Mouse (Mus musculus) limb, embryonic 13.5 days (tissue): ENCODE results near the gene Akt3. TPM values are rescaled to one million over a fixed set of nuclear protein-coding genes. Genes with fewer than 3 reads are reported as not detected.

ENCODE experiments used
- ATAC-seq: fragments of 200-750 bp; cut with Nextera tagmentation; 2 replicates; pipeline ENCODE4 v1.8.0; 2017; ENCODE audit warnings: low read depth, moderate number of reproducible peaks, moderate TSS enrichment; ENCODE audit not compliant: low FRiP score
- H3K27ac ChIP-seq: fragments of 300-500 bp; sonication (generic); 2 replicates; pipeline ENCODE4 v1.5.1; 2015; ENCODE audit warnings: inconsistent platforms, mild to moderate bottlenecking, moderate library complexity
- H3K27me3 ChIP-seq: fragments of 300-500 bp; sonication (generic); 2 replicates; pipeline ENCODE4 v1.6.1; 2015; ENCODE audit warnings: mild to moderate bottlenecking, inconsistent platforms
- H3K36me3 ChIP-seq: fragments of 300-500 bp; sonication (generic); 2 replicates; pipeline ENCODE4 v1.6.1; 2015; ENCODE audit warnings: inconsistent platforms, mild to moderate bottlenecking, moderate library complexity
- H3K4me1 ChIP-seq: fragments of 300-500 bp; sonication (generic); 2 replicates; pipeline ENCODE4 v1.6.1; 2015; ENCODE audit warnings: inconsistent platforms
- H3K4me2 ChIP-seq: fragments of 300-500 bp; sonication (generic); replicated peaks from 2 replicates; pipeline ENCODE4 v1.6.1; 2015; ENCODE audit warnings: inconsistent platforms, mild to moderate bottlenecking, moderate library complexity
- H3K4me3 ChIP-seq: fragments of 300-500 bp; sonication (generic); 2 replicates; pipeline ENCODE4 v1.5.1; 2015; ENCODE audit warnings: moderate library complexity, mild to moderate bottlenecking, inconsistent platforms
- H3K9ac ChIP-seq: fragments of 300-500 bp; sonication (generic); 2 replicates; pipeline ENCODE4 v1.6.1; 2015; ENCODE audit warnings: mild to moderate bottlenecking, inconsistent platforms
- H3K9me3 ChIP-seq: fragments of 300-500 bp; sonication (generic); 2 replicates; pipeline ENCODE4 v1.6.1; 2016; ENCODE audit warnings: inconsistent platforms
- whole genome bisulfite sequencing: fragments of 180-500 bp; shearing (Covaris S2); methylation state at CpG from one replicate; pipeline ENCODE4 v1.1.7; 2015; 5-methylcytosine and 5-hydroxymethylcytosine counted together
- polyA plus RNA-seq: library from polyadenylated mRNA; unstranded; fragments of >200 nt; fragmentation: Nextera tagmentation; extraction: Ambion mirVana; gene quantifications from 2 replicates; pipeline ENCODE4 v1.2.1, GENCODE M21; 2015

Akt3 gene
- polyA plus RNA-seq, 1 experiment from 2014 or later, result 7.1 TPM

DNA sequence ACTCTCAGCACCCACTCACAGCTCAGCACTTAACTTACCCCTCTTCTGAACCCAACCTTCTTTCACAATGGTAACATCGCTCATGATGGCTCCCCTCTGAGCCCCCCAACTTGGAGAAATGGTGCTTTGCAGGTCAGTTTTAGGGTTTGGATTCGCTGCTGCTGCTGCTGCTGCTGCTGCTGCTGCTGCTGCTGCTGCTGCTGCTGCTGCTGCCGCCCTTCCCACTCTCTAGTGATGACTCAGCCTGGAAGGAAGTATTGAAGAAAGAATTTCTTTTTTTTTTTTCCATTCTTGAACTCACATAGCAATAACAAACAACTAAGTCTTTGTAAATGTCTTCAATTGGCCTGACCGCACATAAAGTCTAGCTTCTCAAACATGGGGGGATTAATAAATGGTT, 9.4 kb downstream of the Akt3 start:
- 69% methylated on average over 4 of the region's 4 CpGs for WGBS
- ATAC-seq, result no peak
- no peak overlapping the region for H3K9ac ChIP-seq
- no peak overlapping the region for H3K4me2 ChIP-seq
- H3K27ac ChIP-seq, result no peak overlapping the region
- peaks cover 7% of the 10 kb centered on the region; the same call in 1 of the 2 replicates for H3K36me3 ChIP-seq
- no peaks in the 10 kb centered on the region for H3K9me3 ChIP-seq
- H3K4me1 ChIP-seq, result peaks cover 3% of the 10 kb centered on the region; the same call in 1 of the 2 replicates
- H3K4me3 ChIP-seq, result no peak overlapping the region
- H3K27me3 ChIP-seq, result no peaks in the 10 kb centered on the region

GRCm38 (mm10) chr1:177238368-177238767, 19.6 kb downstream of the Akt3 start:
- no peak overlapping the region for H3K4me3 ChIP-seq
- H3K9ac ChIP-seq, result no peak overlapping the region
- WGBS, result 75% methylated on average over 2 of the region's 2 CpGs
- H3K4me2 ChIP-seq, result no peak overlapping the region
- H3K4me1 ChIP-seq, result no peaks in the 10 kb centered on the region
- no peak overlapping the region for H3K27ac ChIP-seq
- H3K36me3 ChIP-seq, result no peaks in the 10 kb centered on the region
- no peak for ATAC-seq
- no peaks in the 10 kb centered on the region for H3K9me3 ChIP-seq
- no peaks in the 10 kb centered on the region for H3K27me3 ChIP-seq

DNA sequence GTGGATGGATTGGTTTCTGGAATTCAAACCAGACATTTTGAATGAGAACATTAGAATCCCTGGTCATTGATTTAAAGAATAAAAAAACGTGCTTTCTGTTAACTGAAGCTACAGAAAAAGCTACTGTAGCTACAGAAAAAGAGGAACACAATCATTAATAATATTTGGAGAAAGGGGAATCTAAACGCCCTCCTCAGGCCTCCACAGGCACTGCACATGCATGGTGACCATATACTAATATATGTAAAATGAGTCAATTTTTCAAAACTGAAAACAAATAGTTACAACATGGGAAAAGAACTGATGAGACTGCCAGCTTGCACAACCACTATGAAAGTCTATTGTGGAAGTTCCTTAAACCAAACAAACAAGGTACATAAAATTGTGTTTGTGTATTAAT, 21.3 kb downstream of the Akt3 start:
- no peaks in the 10 kb centered on the region for H3K36me3 ChIP-seq
- H3K9me3 ChIP-seq, result no peaks in the 10 kb centered on the region
- H3K27ac ChIP-seq, result no peak overlapping the region
- 82% methylated on average over 2 of the region's 2 CpGs for WGBS
- H3K4me2 ChIP-seq, result no peak overlapping the region
- no peak for ATAC-seq
- H3K9ac ChIP-seq, result no peak overlapping the region
- H3K27me3 ChIP-seq, result no peaks in the 10 kb centered on the region
- H3K4me1 ChIP-seq, result no peaks in the 10 kb centered on the region
- no peak overlapping the region for H3K4me3 ChIP-seq

DNA sequence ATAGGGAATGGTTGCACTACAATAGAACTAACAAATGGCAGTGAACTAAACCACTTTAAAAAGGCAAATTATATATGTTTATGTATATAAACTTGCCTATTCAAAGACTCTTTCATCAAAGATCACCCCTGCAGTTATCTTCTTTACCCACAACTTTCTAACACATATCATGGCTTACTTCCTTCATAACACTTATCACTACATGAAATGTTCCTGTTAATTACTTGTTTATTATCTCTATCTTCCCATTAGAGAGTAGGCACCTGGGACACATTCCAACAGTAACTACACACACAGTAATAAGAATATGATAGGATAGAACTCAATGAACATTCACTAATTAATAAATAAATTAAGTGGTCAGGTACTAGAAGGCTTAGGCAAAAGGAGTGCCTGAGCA, 21.8 kb downstream of the Akt3 start:
- H3K27me3 ChIP-seq, result no peaks in the 10 kb centered on the region
- H3K27ac ChIP-seq, result no peak overlapping the region
- ATAC-seq, result no peak
- no peak overlapping the region for H3K4me2 ChIP-seq
- no peaks in the 10 kb centered on the region for H3K36me3 ChIP-seq
- no peaks in the 10 kb centered on the region for H3K4me1 ChIP-seq
- H3K9ac ChIP-seq, result no peak overlapping the region
- no peaks in the 10 kb centered on the region for H3K9me3 ChIP-seq
- H3K4me3 ChIP-seq, result no peak overlapping the region

DNA sequence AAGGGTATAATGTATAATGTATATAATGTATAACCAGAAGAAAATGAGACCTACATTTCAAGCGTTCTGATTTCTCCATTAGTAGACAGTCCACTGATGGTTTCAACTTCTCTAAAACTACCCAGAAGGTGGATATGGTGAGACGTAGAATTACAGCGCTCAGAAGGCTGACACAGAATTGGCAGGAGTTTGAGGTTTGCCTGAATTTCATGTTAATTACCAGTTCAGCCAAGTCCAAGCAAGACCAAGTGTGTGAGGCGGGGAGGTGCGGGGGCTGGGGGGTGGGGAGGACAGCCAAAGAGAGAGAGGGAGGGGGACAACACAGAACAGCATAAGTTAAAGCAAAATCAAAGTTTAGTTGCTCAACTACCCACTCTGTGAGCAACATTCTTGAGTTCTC, 23.5 kb downstream of the Akt3 start:
- no peak overlapping the region for H3K4me2 ChIP-seq
- no peak overlapping the region for H3K9ac ChIP-seq
- no peak for ATAC-seq
- no peaks in the 10 kb centered on the region for H3K4me1 ChIP-seq
- H3K27me3 ChIP-seq, result no peaks in the 10 kb centered on the region
- H3K9me3 ChIP-seq, result no peaks in the 10 kb centered on the region
- no peak overlapping the region for H3K27ac ChIP-seq
- H3K4me3 ChIP-seq, result no peak overlapping the region
- 83% methylated on average over 5 of the region's 5 CpGs for WGBS
- no peaks in the 10 kb centered on the region for H3K36me3 ChIP-seq

DNA sequence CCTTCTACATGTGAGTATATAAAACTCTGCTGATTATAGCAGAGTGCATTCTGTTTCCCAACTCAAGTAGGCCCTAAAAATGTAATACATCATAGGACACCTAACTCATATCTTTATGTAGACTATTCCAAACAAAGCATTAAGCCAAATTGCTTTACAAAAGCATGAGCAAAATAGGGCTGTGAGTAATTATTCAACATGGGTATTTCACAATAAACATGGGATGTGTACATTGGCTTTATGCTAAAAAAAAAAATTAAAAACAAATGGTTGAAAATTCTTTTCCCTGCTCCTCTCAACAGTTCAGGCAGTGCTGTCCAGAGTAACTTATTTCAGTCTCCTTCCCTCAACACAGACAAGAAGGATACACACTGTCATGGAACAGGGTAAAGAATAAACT, 26.9 kb downstream of the Akt3 start:
- H3K9ac ChIP-seq, result no peak overlapping the region
- H3K4me3 ChIP-seq, result no peak overlapping the region
- no peaks in the 10 kb centered on the region for H3K9me3 ChIP-seq
- no peak for ATAC-seq
- H3K27ac ChIP-seq, result no peak overlapping the region
- no peak overlapping the region for H3K4me2 ChIP-seq
- no peaks in the 10 kb centered on the region for H3K27me3 ChIP-seq
- H3K36me3 ChIP-seq, result no peaks in the 10 kb centered on the region
- H3K4me1 ChIP-seq, result no peaks in the 10 kb centered on the region

DNA sequence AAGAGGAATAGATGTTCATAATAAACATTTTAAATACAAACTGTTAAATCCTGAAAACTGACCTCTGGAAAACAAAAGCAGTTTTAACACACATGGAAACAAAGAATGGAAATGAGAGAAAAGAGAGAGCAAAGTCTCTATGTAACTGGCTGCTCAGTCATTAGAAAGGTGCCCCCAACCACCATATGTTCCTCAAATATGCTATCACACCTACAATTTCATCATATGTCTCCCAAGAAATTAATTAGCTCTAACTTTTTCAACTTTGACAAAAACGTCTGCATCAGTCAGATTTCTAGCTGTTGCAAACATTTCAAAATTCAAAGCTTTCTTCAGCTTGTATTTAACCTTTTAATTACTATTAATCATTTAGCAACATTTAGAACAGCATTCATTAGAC, 59.0 kb downstream of the Akt3 start:
- H3K27ac ChIP-seq, result no peak overlapping the region
- no peaks in the 10 kb centered on the region for H3K36me3 ChIP-seq
- peaks cover 11% of the 10 kb centered on the region for H3K4me1 ChIP-seq
- H3K4me2 ChIP-seq, result no peak overlapping the region
- no peaks in the 10 kb centered on the region for H3K9me3 ChIP-seq
- no peak overlapping the region for H3K4me3 ChIP-seq
- H3K9ac ChIP-seq, result no peak overlapping the region
- no peaks in the 10 kb centered on the region for H3K27me3 ChIP-seq
- no peak for ATAC-seq
- 62% methylated on average over 1 of the region's 1 CpGs for WGBS

DNA sequence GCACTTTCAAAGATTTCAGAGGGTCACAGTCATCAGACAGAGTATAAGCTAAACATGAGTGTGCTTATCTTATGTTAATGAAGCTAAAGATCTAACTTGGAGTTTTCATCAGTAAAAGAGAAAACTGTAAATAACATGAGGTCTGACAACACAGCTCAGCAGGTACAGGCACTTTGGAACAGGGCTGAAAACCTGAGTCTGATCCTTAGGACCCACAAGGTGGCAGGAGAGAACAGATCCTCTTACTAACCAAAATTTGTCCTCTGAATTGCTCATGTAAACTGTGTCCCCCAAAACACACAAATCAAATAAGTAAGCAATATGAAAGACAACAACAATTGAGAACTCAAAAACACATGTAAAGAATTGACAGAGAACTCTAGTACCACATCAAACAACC, 62.8 kb downstream of the Akt3 start:
- H3K4me1 ChIP-seq, result peaks cover 6% of the 10 kb centered on the region
- no peak overlapping the region for H3K4me2 ChIP-seq
- no peaks in the 10 kb centered on the region for H3K9me3 ChIP-seq
- H3K36me3 ChIP-seq, result no peaks in the 10 kb centered on the region
- no peak overlapping the region for H3K4me3 ChIP-seq
- no peaks in the 10 kb centered on the region for H3K27me3 ChIP-seq
- no peak for ATAC-seq
- no peak overlapping the region for H3K27ac ChIP-seq
- H3K9ac ChIP-seq, result no peak overlapping the region

DNA sequence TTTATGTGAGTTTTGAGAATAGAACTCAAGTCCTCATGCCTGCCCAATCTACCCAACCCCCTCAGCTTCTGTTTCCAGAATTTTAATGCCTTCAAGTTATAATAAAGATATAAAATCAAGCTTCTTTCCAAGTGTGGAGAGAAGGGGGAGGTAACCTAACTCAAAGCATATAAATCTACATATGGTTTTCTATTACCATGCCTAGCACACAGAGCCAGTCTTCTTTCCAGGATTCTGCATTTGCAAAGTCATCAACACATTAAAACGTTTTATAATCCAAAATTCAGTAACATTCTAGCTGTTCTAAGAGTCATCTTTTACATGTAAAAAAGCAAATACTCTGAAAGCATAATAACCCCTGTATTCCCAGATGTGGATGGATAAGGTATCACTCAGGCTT, 63.7 kb downstream of the Akt3 start:
- H3K4me3 ChIP-seq, result no peak overlapping the region
- peaks cover 6% of the 10 kb centered on the region for H3K4me1 ChIP-seq
- ATAC-seq, result no peak
- no peaks in the 10 kb centered on the region for H3K36me3 ChIP-seq
- no peaks in the 10 kb centered on the region for H3K9me3 ChIP-seq
- 33% methylated on average over 1 of the region's 1 CpGs for WGBS
- H3K27ac ChIP-seq, result no peak overlapping the region
- no peak overlapping the region for H3K4me2 ChIP-seq
- no peak overlapping the region for H3K9ac ChIP-seq
- H3K27me3 ChIP-seq, result no peaks in the 10 kb centered on the region

- Histone ChIP-seq H3K27me3 (no peaks in the 10 kb centered on the region), H3K4me1 (peaks cover 6% of the 10 kb centered on the region), H3K4me3 (no peak overlapping the region), H3K9me3 (no peaks in the 10 kb centered on the region), H3K9ac (no peak overlapping the region), H3K27ac (no peak overlapping the region), H3K36me3 (no peaks in the 10 kb centered on the region), H3K4me2 (no peak overlapping the region)
- WGBS, result 73% methylated on average over 3 of the region's 3 CpGs
- no peak for ATAC-seq
These were observed 66.4 kb downstream of the Akt3 start for GRCm38 (mm10) chr1:177191623-177192022.

DNA sequence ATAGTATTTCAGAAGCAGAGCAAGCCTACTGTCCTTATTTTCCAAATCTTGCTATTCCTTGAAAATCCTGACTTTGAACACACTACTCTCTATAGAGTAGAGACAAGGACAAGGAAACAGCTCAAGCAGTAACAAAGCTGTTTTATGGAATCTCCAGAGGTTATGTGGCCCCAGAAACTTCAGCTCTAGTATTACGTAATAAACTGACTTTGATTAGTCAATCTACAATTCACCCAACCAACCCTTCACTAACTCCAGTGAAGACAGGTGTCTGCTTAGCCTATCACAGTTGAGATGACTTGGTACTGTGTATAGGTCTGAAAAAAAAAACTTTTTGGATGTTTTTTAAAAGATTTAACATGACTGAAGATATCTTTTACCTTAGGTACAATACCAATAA, 67.6 kb downstream of the Akt3 start:
- 89% methylated on average over 1 of the region's 1 CpGs for WGBS
- no peak overlapping the region for H3K27ac ChIP-seq
- no peaks in the 10 kb centered on the region for H3K9me3 ChIP-seq
- H3K27me3 ChIP-seq, result no peaks in the 10 kb centered on the region
- no peaks in the 10 kb centered on the region for H3K36me3 ChIP-seq
- no peak overlapping the region for H3K4me2 ChIP-seq
- H3K4me3 ChIP-seq, result no peak overlapping the region
- no peak for ATAC-seq
- peaks cover 6% of the 10 kb centered on the region for H3K4me1 ChIP-seq
- H3K9ac ChIP-seq, result no peak overlapping the region

- Histone ChIP-seq H3K4me2 (no peak overlapping the region), H3K36me3 (no peaks in the 10 kb centered on the region), H3K9ac (no peak overlapping the region), H3K27me3 (no peaks in the 10 kb centered on the region), H3K27ac (no peak overlapping the region), H3K9me3 (no peaks in the 10 kb centered on the region), H3K4me3 (no peak overlapping the region), H3K4me1 (no peaks in the 10 kb centered on the region)
- 38% methylated on average over 3 of the region's 3 CpGs for WGBS
- peak; percentile 86; the same call in 1 of the 2 replicates for ATAC-seq
These were observed 69.3 kb downstream of the Akt3 start for GRCm38 (mm10) chr1:177188708-177189107.

DNA sequence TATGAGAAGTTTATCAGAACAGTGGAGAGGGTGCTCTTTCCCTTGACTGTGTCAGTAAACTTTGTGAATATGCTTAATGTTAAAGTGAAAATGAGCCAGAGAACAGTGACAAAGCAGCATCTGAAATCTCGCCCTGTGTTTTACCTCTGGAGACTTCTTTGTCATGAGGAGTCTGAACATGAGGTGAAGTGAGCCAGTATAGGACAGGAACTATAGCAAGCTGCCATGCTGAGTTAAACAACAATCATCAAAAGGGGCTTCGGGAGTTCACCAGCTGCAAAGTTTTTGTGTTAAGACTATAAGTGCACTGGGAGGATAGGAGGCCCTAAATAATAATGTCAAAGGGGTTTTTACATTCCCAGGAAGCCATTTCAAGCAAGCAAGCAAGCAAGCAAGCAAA, 71.3 kb downstream of the Akt3 start:
- Histone ChIP-seq H3K9me3 (no peaks in the 10 kb centered on the region), H3K27me3 (no peaks in the 10 kb centered on the region), H3K9ac (no peak overlapping the region), H3K4me2 (no peak overlapping the region), H3K27ac (no peak overlapping the region), H3K4me3 (no peak overlapping the region), H3K4me1 (no peaks in the 10 kb centered on the region), H3K36me3 (no peaks in the 10 kb centered on the region)
- ATAC-seq, result no peak
- WGBS, result 77% methylated on average over 2 of the region's 2 CpGs

DNA sequence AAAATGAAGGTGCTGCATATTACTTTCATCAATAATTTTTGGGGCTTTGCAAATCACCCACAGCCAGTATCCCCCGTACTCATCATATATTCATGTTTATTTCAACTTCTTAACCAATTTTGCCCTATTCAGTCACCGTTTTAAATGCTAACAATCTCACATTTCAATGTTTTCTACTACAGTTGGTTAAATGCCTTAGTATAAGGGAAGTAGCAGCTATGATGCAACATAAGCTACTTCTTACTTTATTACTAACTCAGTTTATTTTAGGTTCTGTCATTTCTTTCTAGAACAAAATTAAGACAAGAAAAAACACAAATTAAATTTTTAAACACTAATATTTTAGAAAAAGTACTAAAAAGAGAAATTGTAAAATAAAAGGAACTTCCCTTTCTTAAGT, 78.4 kb downstream of the Akt3 start:
- 92% methylated on average over 2 of the region's 2 CpGs for WGBS
- no peak overlapping the region for H3K4me3 ChIP-seq

More for the DNA sequence above, 78.4 kb downstream of the Akt3 start:
- ATAC-seq, result no peak
- Histone ChIP-seq H3K4me2 (no peak overlapping the region), H3K27me3 (no peaks in the 10 kb centered on the region), H3K36me3 (no peaks in the 10 kb centered on the region), H3K9ac (no peak overlapping the region), H3K27ac (no peak overlapping the region), H3K4me1 (no peaks in the 10 kb centered on the region), H3K9me3 (no peaks in the 10 kb centered on the region)
